Mouse (Mus musculus): Measurements from ENCODE around the gene Kndc1. TPM values are rescaled to one million over a fixed set of nuclear protein-coding genes. Genes with fewer than 3 reads are reported as not detected.

The Kndc1 gene
- total RNA-seq (2021) = 0.63 and 0.71 TPM in 2 replicates
- long read RNA-seq, experiment 1, full-length matches to known transcripts = 1 of 1 reads
- long read RNA-seq, experiment 1, partial matches to known transcripts = 0 of 1 reads
- long read RNA-seq, experiment 1, other reads (novel, unspliced or antisense) = 0 of 1 reads
- long read RNA-seq, experiment 2 = 0 reads

GRCm38 (mm10) chr7:139894655-139895557 lies at the start of gene Kndc1:
Kndc1 (plus strand) TSS chr7:139894696.
- DNase-seq = peak; percentile 73

GRCm38 (mm10) chr7:139845101-139845500 lies 49.4 kb upstream of the Kndc1 start:
- no peak for DNase-seq

GRCm38 (mm10) chr7:139850152-139850551 lies 44.3 kb upstream of the Kndc1 start:
- DNase-seq = no peak

GRCm38 (mm10) chr7:139850677-139851076 lies 43.8 kb upstream of the Kndc1 start:
- no peak for DNase-seq

GRCm38 (mm10) chr7:139851098-139851497 lies 43.4 kb upstream of the Kndc1 start:
- DNase-seq = peak; percentile 16

- DNase-seq = no peak
These were observed 39.2 kb upstream of the Kndc1 start for GRCm38 (mm10) chr7:139855261-139855660.

- DNase-seq = peak; percentile 71
These were observed 33.1 kb upstream of the Kndc1 start for GRCm38 (mm10) chr7:139861411-139861810.

GRCm38 (mm10) chr7:139863076-139863475 lies 31.4 kb upstream of the Kndc1 start:
- DNase-seq = no peak

GRCm38 (mm10) chr7:139864253-139864652 lies 30.2 kb upstream of the Kndc1 start:
- no peak for DNase-seq

GRCm38 (mm10) chr7:139864871-139865270 lies 29.6 kb upstream of the Kndc1 start:
- no peak for DNase-seq

GRCm38 (mm10) chr7:139871014-139871413 lies 23.5 kb upstream of the Kndc1 start:
- DNase-seq = no peak

- DNase-seq = peak; percentile 20
These were observed 17.2 kb upstream of the Kndc1 start for GRCm38 (mm10) chr7:139877167-139877792.

- DNase-seq = no peak
These were observed 16.4 kb upstream of the Kndc1 start for GRCm38 (mm10) chr7:139878122-139878521.

GRCm38 (mm10) chr7:139878621-139879020 lies 15.9 kb upstream of the Kndc1 start:
- peak; percentile 21 for DNase-seq

GRCm38 (mm10) chr7:139883545-139883944 lies 11.0 kb upstream of the Kndc1 start:
- DNase-seq = no peak

GRCm38 (mm10) chr7:139891779-139892178 lies 2.7 kb upstream of the Kndc1 start:
- DNase-seq = no peak

- DNase-seq = no peak
These were observed 1.8 kb downstream of the Kndc1 start for GRCm38 (mm10) chr7:139896271-139896670.

GRCm38 (mm10) chr7:139896796-139897195 lies 2.3 kb downstream of the Kndc1 start:
- DNase-seq = no peak

- DNase-seq = no peak
These were observed 4.1 kb downstream of the Kndc1 start for GRCm38 (mm10) chr7:139898606-139899005.

GRCm38 (mm10) chr7:139899505-139899904 lies 5.0 kb downstream of the Kndc1 start:
- DNase-seq = no peak

GRCm38 (mm10) chr7:139900456-139900855 lies 6.0 kb downstream of the Kndc1 start:
- no peak for DNase-seq

- no peak for DNase-seq
These were observed 6.4 kb downstream of the Kndc1 start for GRCm38 (mm10) chr7:139900896-139901295.

GRCm38 (mm10) chr7:139901981-139902380 lies 7.5 kb downstream of the Kndc1 start:
- no peak for DNase-seq
